In the genomic region with DNA sequence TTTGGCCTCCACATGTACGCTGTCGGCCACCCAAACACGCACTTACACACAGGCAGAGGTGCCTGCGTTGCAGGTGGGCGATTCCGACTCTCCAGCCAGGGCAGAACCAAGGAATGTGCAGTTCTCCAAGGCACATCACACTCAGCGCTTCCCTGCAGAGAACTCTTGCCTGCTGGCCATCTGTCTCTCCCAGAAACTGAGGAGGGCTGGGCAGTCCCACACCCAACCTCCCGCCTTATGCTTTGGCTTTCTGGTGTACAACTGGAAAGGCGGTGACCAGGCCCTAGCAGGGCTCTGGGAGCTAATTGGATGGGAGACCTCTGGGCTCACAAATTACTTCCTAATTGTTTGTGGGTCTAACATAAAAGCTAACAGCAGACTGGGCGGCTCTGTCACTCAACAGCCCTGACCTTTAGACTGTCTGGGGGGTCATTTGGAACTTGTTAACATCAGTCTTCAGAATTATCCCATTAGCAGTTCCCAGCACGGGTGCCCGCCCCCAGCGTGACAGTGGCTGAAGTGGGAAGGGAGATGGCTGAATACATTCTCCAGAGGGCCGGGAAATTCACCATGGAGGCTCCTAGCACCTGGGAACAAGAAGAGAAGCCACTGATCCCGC, we compare ENCODE assay signal across 11 mouse cellular contexts. TPM values are rescaled to one million over a fixed set of nuclear protein-coding genes. Genes with fewer than 3 reads are reported as not detected.
DNase-seq lines count a peak whose midpoint lies in the region; ATAC-seq and TF ChIP-seq lines count a peak whose summit lies in the region.
"Had no signal": no experiment of that assay in that cellular context is flagged by ENCODE, and none has a peak within 500 bp of the region (broad histone marks: within the 10 kb centered on the region; RNA-seq: fewer than 3 reads in every experiment).

No protein-coding gene starts in this region.

- H3K9me3 ChIP-seq in E14TG2a.4 (ENCODE audit: low read length) = no peaks in the 10 kb centered on the region
- no peaks in the 10 kb centered on the region for H3K9me3 ChIP-seq in ES-Bruce4 (replicated peaks; ENCODE audit: control insufficient read depth, insufficient read depth, low read length, poor library complexity, severe bottlenecking)
- H3K9me3 ChIP-seq in forebrain, postnatal 0 days (ENCODE audit: low read length) = no peaks in the 10 kb centered on the region
- H3K9me3 ChIP-seq: heart, embryonic 15.5 days had no signal

- ATAC-seq in forebrain, postnatal 0 days = no peak
- ATAC-seq: Patski had no signal

- TF ChIP-seq CTCF in E14TG2a.4 (conservative IDR thresholded peaks at IDR 0.05; ENCODE audit: low read length) (no peak), ES-Bruce4 (IDR thresholded peaks at IDR 0.05; ENCODE audit: low read depth, low read length) (no peak)
- TF ChIP-seq CTCF in forebrain, postnatal 0 days (IDR thresholded peaks at IDR 0.05; ENCODE audit: low read depth) = no peak

- no peak overlapping the region; the same call in 1 of the 2 replicates for H3K9ac ChIP-seq in ES-Bruce4 (ENCODE audit: low read depth, poor library complexity, severe bottlenecking)
- H3K9ac ChIP-seq in forebrain, postnatal 0 days = no peak overlapping the region
- H3K9ac ChIP-seq: heart, embryonic 15.5 days had no signal

- peak; percentile 42 to 50 for DNase-seq in cerebellum, postnatal 36 days
- peak; percentile 6 to 25 for DNase-seq in kidney, postnatal 36 days
- DNase-seq in adrenal gland, postnatal 14 days = no peak
- no peak for DNase-seq in right cerebral cortex, postnatal 14 days
- DNase-seq in forebrain, postnatal 0 days = no peak
- DNase-seq: layer of hippocampus, postnatal 36 days had no signal

- no peak for TF ChIP-seq EP300 in ES-Bruce4 (IDR thresholded peaks at IDR 0.05; ENCODE audit: insufficient read depth, low read depth, low read length)

- H3K27me3 ChIP-seq in E14TG2a.4 (ENCODE audit: insufficient read depth, low read length) = peaks cover 50% of the 10 kb centered on the region
- H3K27me3 ChIP-seq in ES-Bruce4 (ENCODE audit: control insufficient read depth, insufficient read depth, low read length, poor library complexity, severe bottlenecking) = no peaks in the 10 kb centered on the region
- H3K27me3 ChIP-seq in forebrain, postnatal 0 days (ENCODE audit: insufficient read depth, low read length) = 0 out of 2 replicates have a peak, but pooled peaks cover 5% of the 10 kb centered on the region

- no peak overlapping the region for H3K4me2 ChIP-seq in forebrain, postnatal 0 days (ENCODE audit: low read depth)
- H3K4me2 ChIP-seq: heart, embryonic 15.5 days had no signal

- H3K4me1 ChIP-seq in E14TG2a.4 (replicated peaks; ENCODE audit: low read depth, low read length) = peaks cover 33% of the 10 kb centered on the region
- no peaks in the 10 kb centered on the region for H3K4me1 ChIP-seq in ES-Bruce4 (ENCODE audit: control insufficient read depth, insufficient read depth, low read length)
- no peaks in the 10 kb centered on the region for H3K4me1 ChIP-seq in forebrain, postnatal 0 days (ENCODE audit: insufficient read depth)

- H3K4me3 ChIP-seq in E14TG2a.4 (replicated peaks; ENCODE audit: low read length) = peak overlapping the region; percentile 68
- peak overlapping the region; percentile 9 for H3K4me3 ChIP-seq in ES-Bruce4 (ENCODE audit: low read depth, low read length)
- H3K4me3 ChIP-seq in forebrain, postnatal 0 days (ENCODE audit: low read depth, low read length) = no peak overlapping the region
- H3K4me3 ChIP-seq: heart, embryonic 15.5 days had no signal

- WGBS in forebrain, postnatal 0 days = 40% methylated on average over 15 of the region's 15 CpGs

- H3K27ac ChIP-seq in ES-Bruce4 (ENCODE audit: insufficient read depth, low read length) = no peak overlapping the region
- no peak overlapping the region for H3K27ac ChIP-seq in forebrain, postnatal 0 days (ENCODE audit: low read depth, low read length)
- H3K27ac ChIP-seq: heart, embryonic 15.5 days had no signal

- H3K36me3 ChIP-seq in E14TG2a.4 (ENCODE audit: insufficient read depth, low read length) (no peaks in the 10 kb centered on the region), ES-Bruce4 (ENCODE audit: control insufficient read depth, insufficient read depth, low read length, poor library complexity, severe bottlenecking) (no peaks in the 10 kb centered on the region)
- no peaks in the 10 kb centered on the region for H3K36me3 ChIP-seq in forebrain, postnatal 0 days (ENCODE audit: insufficient read depth)
- H3K36me3 ChIP-seq: heart, embryonic 15.5 days had no signal

- TF ChIP-seq POLR2A in ES-Bruce4 (IDR thresholded peaks at IDR 0.05; ENCODE audit: insufficient read depth, low read length) = no peak

RNA-seq across cellular contexts. Expression of a gene that starts 57.5 kb away (rescaled TPM):
- 0.56 TPM in 1 of 2 replicates, not detected in the other for polyA plus RNA-seq in ES-Bruce4 (2011; ENCODE audit: insufficient read depth, insufficient read length, low read depth, missing spikeins)
- 0.26 TPM in 1 of 2 replicates, not detected in the other for total RNA-seq in adrenal gland, postnatal 14 days (2021)
- total RNA-seq in forebrain, postnatal 0 days (2014; rRNA removed) = 0.38 and 0.57 TPM in 2 replicates
- polyA plus RNA-seq in forebrain, postnatal 0 days (2015; fragmentation: Nextera tagmentation; extraction: Ambion mirVana) = 0.16 and 1.0 TPM in 2 replicates
- total RNA-seq: layer of hippocampus, postnatal 36 days had no signal
- polyA plus RNA-seq: heart, embryonic 15.5 days; liver, embryonic 16.5 days had no signal

Comparison
In these comparisons a context has a peak if more than half of its experiments do, and no peak if none do; other contexts are left out.
1. DNase-seq: peak in cerebellum, postnatal 36 days (2 of 2) and kidney, postnatal 36 days (2 of 2); none in adrenal gland, postnatal 14 days (single experiment), right cerebral cortex, postnatal 14 days (single experiment) and forebrain, postnatal 0 days (single experiment).